Mouse (Mus musculus) CH12.LX (cell line): ENCODE measurements around the gene Pttg1ip. TPM values are rescaled to one million over a fixed set of nuclear protein-coding genes. Genes with fewer than 3 reads are reported as not detected.
A peak's percentile ranks its signal among the peaks of the same experiment; 100 is the strongest.

Source experiments
- DNase-seq: peaks from one replicate; pipeline ENCODE4 v3.0.0-alpha.2; 2013; ENCODE audit errors: extremely low read depth
- H3K27ac ChIP-seq: 2 replicates; pipeline ENCODE4 v1.5.1; 2012; ENCODE audit warnings: low read depth, mild to moderate bottlenecking, control low read depth, moderate library complexity; ENCODE audit not compliant: insufficient read depth
- H3K27me3 ChIP-seq: replicated peaks from 2 replicates; pipeline ENCODE3; 2012; ENCODE audit warnings: inconsistent platforms
- H3K36me3 ChIP-seq, 2 experiments: replicated peaks in 1 of 2; 2 replicates each; pipeline versions ENCODE3 to v1.6.1; 2012; ENCODE audit warnings: inconsistent platforms in 1 of 2, low read length in 1 of 2, mild to moderate bottlenecking in 1 of 2, mixed read lengths in 1 of 2, moderate library complexity in 1 of 2; ENCODE audit not compliant: control insufficient read depth in 1 of 2, insufficient read depth in 1 of 2
- H3K4me1 ChIP-seq, 2 experiments: 2 replicates each; pipeline ENCODE4 v1.6.1; 2012; ENCODE audit warnings: inconsistent platforms in 1 of 2, moderate library complexity in 1 of 2; ENCODE audit not compliant: insufficient read depth in 2 of 2, control insufficient read depth in 1 of 2
- H3K4me2 ChIP-seq: 2 replicates; pipeline ENCODE4 v1.6.1; 2012; ENCODE audit warnings: low read depth, mild to moderate bottlenecking, control low read depth; ENCODE audit not compliant: poor library complexity, insufficient read depth, severe bottlenecking
- H3K4me3 ChIP-seq, 3 experiments: fragments of 150-350 bp in 1 of 3; sonication (generic) in 1 of 3; replicated peaks in 1 of 3; 2 replicates each; pipeline versions ENCODE3 to v1.5.1; 2011 to 2012; ENCODE audit warnings: low read depth in 2 of 3, low read length in 2 of 3, mild to moderate bottlenecking in 2 of 3, moderate library complexity in 2 of 3, control low read depth in 1 of 3, improper control_type of control experiment in 1 of 3, inconsistent platforms in 1 of 3, mixed read lengths in 1 of 3; ENCODE audit not compliant: poor library complexity in 1 of 3
- H3K79me2 ChIP-seq: replicated peaks from 2 replicates; pipeline ENCODE4 v1.6.1; 2012; ENCODE audit warnings: mild to moderate bottlenecking, moderate library complexity; ENCODE audit not compliant: control insufficient read depth, poor library complexity, insufficient read depth, severe bottlenecking; ENCODE audit errors: extremely low read depth
- H3K9ac ChIP-seq: 2 replicates; pipeline ENCODE4 v1.6.1; 2012; ENCODE audit warnings: low read depth, mild to moderate bottlenecking, control low read depth, moderate library complexity; ENCODE audit not compliant: insufficient read depth
- H3K9me3 ChIP-seq: replicated peaks from 2 replicates; pipeline ENCODE3; 2012; ENCODE audit warnings: low read length, inconsistent platforms, mixed read lengths
- BHLHE40 ChIP-seq: IDR thresholded peaks from 2 replicates; pipeline ENCODE4 v1.6.1; 2011; ENCODE audit warnings: mild to moderate bottlenecking, low read depth, low read length, improper control_type of control experiment
- CHD1 ChIP-seq: IDR thresholded peaks from 2 replicates; pipeline ENCODE4 v1.6.1; 2012; ENCODE audit warnings: low read depth, low read length, improper control_type of control experiment, inconsistent platforms
- CTCF ChIP-seq, 2 experiments: IDR thresholded peaks in 1 of 2; conservative IDR thresholded peaks in 1 of 2; 2 replicates each; pipeline ENCODE4 v1.5.1; 2011 to 2012; ENCODE audit warnings: low read depth in 2 of 2, low read length in 2 of 2, improper control_type of control experiment in 1 of 2, inconsistent platforms in 1 of 2, mild to moderate bottlenecking in 1 of 2, moderate library complexity in 1 of 2
- E2F4 ChIP-seq: IDR thresholded peaks from 2 replicates; pipeline ENCODE4 v1.6.1; 2011; ENCODE audit warnings: low read depth, low read length, improper control_type of control experiment; ENCODE audit not compliant: insufficient replicate concordance
- EP300 ChIP-seq: IDR thresholded peaks from 2 replicates; pipeline ENCODE4 v1.6.1; 2011; ENCODE audit warnings: low read length, improper control_type of control experiment
- GABPA ChIP-seq: IDR thresholded peaks from 2 replicates; pipeline ENCODE4 v1.6.1; 2012; ENCODE audit warnings: low read depth, low read length, improper control_type of control experiment, inconsistent platforms; ENCODE audit not compliant: insufficient replicate concordance
- HCFC1 ChIP-seq: IDR thresholded peaks from 2 replicates; pipeline ENCODE4 v1.6.1; 2012; ENCODE audit warnings: low read depth, mild to moderate bottlenecking, inconsistent platforms, low read length, improper control_type of control experiment
- IRF4 ChIP-seq: IDR thresholded peaks from 2 replicates; pipeline ENCODE4 v1.6.1; 2014; ENCODE audit warnings: low read depth, mild to moderate bottlenecking, inconsistent platforms, low read length, improper control_type of control experiment
- KAT2A ChIP-seq: IDR thresholded peaks from 2 replicates; pipeline ENCODE4 v1.6.1; 2012; ENCODE audit warnings: low read length, improper control_type of control experiment, inconsistent platforms; ENCODE audit not compliant: insufficient replicate concordance
- MAFK ChIP-seq: IDR thresholded peaks from 2 replicates; pipeline ENCODE4 v1.6.1; 2011; ENCODE audit warnings: low read length, improper control_type of control experiment; ENCODE audit not compliant: insufficient replicate concordance
- MYC ChIP-seq: IDR thresholded peaks from 2 replicates; pipeline ENCODE4 v1.6.1; 2011; ENCODE audit warnings: low read depth, mild to moderate bottlenecking, improper control_type of control experiment, low read length
- NELFE ChIP-seq: IDR thresholded peaks from 2 replicates; pipeline ENCODE4 v1.6.1; 2011; ENCODE audit warnings: low read depth, low read length, improper control_type of control experiment
- NRF1 ChIP-seq: IDR thresholded peaks from 2 replicates; pipeline ENCODE4 v1.6.1; 2014; ENCODE audit warnings: low read depth, mild to moderate bottlenecking, inconsistent platforms, low read length, improper control_type of control experiment, moderate library complexity
- PAX5 ChIP-seq: IDR thresholded peaks from 2 replicates; pipeline ENCODE4 v1.6.1; 2012; ENCODE audit warnings: low read length, inconsistent platforms, mixed read lengths
- POLR2AphosphoS2 ChIP-seq: IDR thresholded peaks from 2 replicates; pipeline ENCODE4 v1.6.1; 2011; ENCODE audit warnings: low read depth, low read length, improper control_type of control experiment
- RAD21 ChIP-seq: IDR thresholded peaks from 2 replicates; pipeline ENCODE4 v1.6.1; 2011; ENCODE audit warnings: low read depth, mild to moderate bottlenecking, low read length, improper control_type of control experiment, moderate library complexity
- RCOR1 ChIP-seq: conservative IDR thresholded peaks from 2 replicates; pipeline ENCODE4 v1.6.1; 2012; ENCODE audit warnings: low read depth, mild to moderate bottlenecking, inconsistent platforms, low read length, improper control_type of control experiment
- SMC3 ChIP-seq: IDR thresholded peaks from 2 replicates; pipeline ENCODE4 v1.6.1; 2011; ENCODE audit warnings: low read depth, low read length, improper control_type of control experiment
- TBP ChIP-seq: conservative IDR thresholded peaks from 2 replicates; pipeline ENCODE4 v1.6.1; 2011; ENCODE audit warnings: low read depth, low read length, improper control_type of control experiment
- UBTF ChIP-seq: IDR thresholded peaks from 2 replicates; pipeline ENCODE4 v1.6.1; 2012; ENCODE audit warnings: low read depth, mild to moderate bottlenecking, inconsistent platforms, low read length, improper control_type of control experiment, moderate library complexity
- dilution Hi-C: fragments of 300-500 bp; cut with MboI; formaldehyde crosslinking; loops from 2 replicates; pipeline ENCODE4 v1.14.3; 2020; ENCODE audit warnings: low sequenced_read_pairs; ENCODE audit not compliant: extremely low pct_unique_long_range_greater_than_20kb, extremely low pct_ligation_motif_present
- in situ Hi-C: fragments of 300-500 bp; cut with MboI; formaldehyde crosslinking; loops from 3 replicates; pipeline ENCODE4 v1.14.3; 2019; ENCODE audit warnings: low sequenced_read_pairs, low pct_ligation_motif_present, low pct_unique_long_range_greater_than_20kb, mixed read lengths
- polyA plus RNA-seq: library from polyadenylated mRNA; unstranded; fragments of >175 nt; gene quantifications from 2 replicates; pipeline ENCODE4 v1.2.1, GENCODE M21; 2012; ENCODE audit warnings: low read depth; ENCODE audit not compliant: insufficient read length
- total RNA-seq, 2 experiments: library from RNA; depleted of rRNA; stranded (reverse); fragments of 300-350 nt in 1 of 2; fragments of >200 nt in 1 of 2; gene quantifications; 2 replicates each; pipeline ENCODE4 v1.2.3; 2012 to 2014

Pttg1ip gene
- total and polyA plus RNA-seq, 3 experiments, result 18.9 to 25.3 (median 20.7) TPM

DNA sequence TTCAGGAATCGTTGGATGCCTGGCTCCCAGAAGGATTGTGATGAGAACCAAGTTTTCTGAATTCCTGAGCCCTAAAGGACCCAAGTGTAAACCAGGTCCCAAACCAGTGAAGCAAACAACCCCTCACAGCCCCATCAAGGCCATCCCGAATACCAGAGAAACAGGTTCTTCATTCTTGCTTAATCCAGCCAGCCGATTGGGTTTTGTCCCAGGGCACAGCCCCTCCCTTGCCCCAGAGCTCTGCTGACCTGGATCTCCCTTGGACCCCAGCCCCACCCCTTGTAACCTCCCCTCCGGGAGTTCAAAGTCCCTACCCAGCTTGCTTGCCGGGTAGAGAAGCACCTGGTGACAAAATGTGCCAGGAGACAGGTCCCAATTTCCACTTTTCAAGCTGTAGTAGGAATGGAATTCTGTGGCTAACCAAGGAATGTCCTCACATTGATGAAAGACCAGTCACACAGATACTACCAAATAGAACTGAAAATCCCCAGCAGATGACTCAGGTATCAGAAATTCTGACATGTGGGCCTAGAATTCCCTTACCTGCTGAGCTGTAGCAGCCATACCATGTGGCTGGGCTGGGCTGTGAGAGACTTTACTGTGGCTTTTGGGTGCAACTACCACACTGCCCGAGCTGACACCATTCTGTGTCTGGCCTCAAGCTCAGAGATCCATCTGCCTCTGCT lies 11.4 kb upstream of the Pttg1ip start:
- Histone ChIP-seq H3K4me2 (no peak overlapping the region), H3K9ac (no peak overlapping the region), H3K4me1 (peaks cover 2 to 10% of the 10 kb centered on the region in 2 experiments; a peak in 2 of 4 replicates), H3K27ac (no peak overlapping the region), H3K79me2 (no peaks in the 10 kb centered on the region), H3K4me3 (no peak overlapping the region), H3K9me3 (no peaks in the 10 kb centered on the region), H3K36me3 (peaks cover 6 to 25% of the 10 kb centered on the region in 2 experiments), H3K27me3 (no peaks in the 10 kb centered on the region)
- dilution Hi-C loops (no loop called here), in situ Hi-C loops (no loop called here)
- no peak for DNase-seq
- TF ChIP-seq KAT2A (no peak), SMC3 (no peak), HCFC1 (no peak), NRF1 (no peak), NELFE (no peak), PAX5 (no peak), UBTF (no peak), E2F4 (no peak), EP300 (no peak), GABPA (no peak), BHLHE40 (no peak), RCOR1 (no peak), MAFK (no peak), CHD1 (no peak), TBP (no peak), IRF4 (no peak), RAD21 (no peak), POLR2AphosphoS2 (no peak)

GRCm38 (mm10) chr10:77572225-77572624 lies 9.3 kb upstream of the Pttg1ip start:
- Histone ChIP-seq H3K4me2 (peak overlapping the region; percentile 16; the same call in 1 of the 2 replicates), H3K27ac (no peak overlapping the region), H3K79me2 (no peaks in the 10 kb centered on the region), H3K9me3 (no peaks in the 10 kb centered on the region), H3K36me3 (peaks cover 0 to 7% of the 10 kb centered on the region in 2 experiments), H3K4me3 (no peak overlapping the region), H3K27me3 (peaks cover 3% of the 10 kb centered on the region), H3K4me1 (peaks cover 2 to 5% of the 10 kb centered on the region in 2 experiments; a peak in 2 of 4 replicates), H3K9ac (no peak overlapping the region)
- in situ Hi-C loops, result no loop called here
- dilution Hi-C loops, result no loop called here
- TF ChIP-seq RAD21, result peak; percentile 42
- TF ChIP-seq CTCF (conservative IDR thresholded peaks at IDR 0.05 in 1 of 2, IDR thresholded peaks at IDR 0.05 in 1 of 2; ENCODE audit: low read depth in 2 of 2, low read length in 2 of 2), result peak in 1 of 2 experiments; percentile 63; a peak in 2 of 4 replicates
- no peak for TF ChIP-seq MYC
- peak; percentile 54 for TF ChIP-seq SMC3
- no peak for DNase-seq
